Mouse (Mus musculus) liver, postnatal 0 days (tissue): ENCODE measurements around the gene Basp1.

Experiments used
- CTCF ChIP-seq: sonication (generic); IDR thresholded peaks from 2 replicates; pipeline ENCODE4 v1.5.1; 2016; ENCODE audit warnings: antibody characterized with exemption, low read depth
- EP300 ChIP-seq: IDR thresholded peaks from 2 replicates; pipeline ENCODE4 v1.6.1; 2016; ENCODE audit warnings: antibody characterized with exemption, low read depth, mild to moderate bottlenecking

GRCm38 (mm10) chr15:25432341-25432740 lies 18.8 kb upstream of the Basp1 start:
- TF ChIP-seq CTCF (no peak), EP300 (no peak)
